Mouse (Mus musculus): ENCODE results near the gene Coil.

- TF ChIP-seq POLR2A (IDR thresholded peaks at IDR 0.05; ENCODE audit: insufficient read length, low read depth) (no peak), CEBPB (IDR thresholded peaks at IDR 0.05; ENCODE audit: insufficient read depth, poor library complexity, severe bottlenecking) (no peak), USF1 (IDR thresholded peaks at IDR 0.05; ENCODE audit: low read depth) (no peak), REST (IDR thresholded peaks at IDR 0.05; ENCODE audit: insufficient read depth, insufficient read length) (no peak)
Observed at GRCm38 (mm10) chr11:89003726-89004125, 33.7 kb downstream of the Coil start.
